9 mouse cellular contexts compared by ENCODE assay signal in genomic region chr15:84654975-84655374, GRCm38 (mm10). TPM values are rescaled to one million over a fixed set of nuclear protein-coding genes. Genes with fewer than 3 reads are reported as not detected.
DNase-seq lines count a peak whose midpoint lies in the region; ATAC-seq and TF ChIP-seq lines count a peak whose summit lies in the region.
"Had no signal": no experiment of that assay in that cellular context is flagged by ENCODE, and none has a peak within 500 bp of the region (broad histone marks: within the 10 kb centered on the region; RNA-seq: fewer than 3 reads in every experiment).

No protein-coding gene starts in this region.

- H3K4me1 ChIP-seq in kidney, postnatal 0 days (replicated peaks; ENCODE audit: insufficient read depth, low read length): peaks cover 3% of the 10 kb centered on the region; the same call in 1 of the 2 replicates
- peaks cover 13% of the 10 kb centered on the region; the same call in 1 of the 2 replicates for H3K4me1 ChIP-seq in forebrain, embryonic 11.5 days (replicated peaks; ENCODE audit: control insufficient read depth, insufficient read depth, low read length)
- H3K4me1 ChIP-seq in intestine, embryonic 14.5 days (replicated peaks; ENCODE audit: control insufficient read depth, insufficient read depth, low read length): peaks cover 13% of the 10 kb centered on the region

- H3ac ChIP-seq in myocyte (ENCODE audit: control insufficient read depth, insufficient read length): no peak overlapping the region

- peak overlapping the region; percentile 57; the same call in 1 of the 2 replicates for H3K4me2 ChIP-seq in kidney, postnatal 0 days (ENCODE audit: low read length)
- H3K4me2 ChIP-seq in forebrain, embryonic 11.5 days (ENCODE audit: low read depth, low read length, severe bottlenecking): peak overlapping the region; percentile 62; the same call in 1 of the 2 replicates
- peak overlapping the region; percentile 50 for H3K4me2 ChIP-seq in intestine, embryonic 14.5 days (ENCODE audit: low read length)
- peak overlapping the region; percentile 94 for H3K4me2 ChIP-seq in myocyte (ENCODE audit: low read depth)

- peak; percentile 53 for DNase-seq in kidney, postnatal 0 days (ENCODE audit: low spot score)
- no peak for DNase-seq in kidney, postnatal 36 days
- no peak for DNase-seq in forebrain, embryonic 11.5 days (ENCODE audit: low spot score)
- DNase-seq in intestine, embryonic 14.5 days (ENCODE audit: low spot score): no peak
- no peak for DNase-seq in right cerebral cortex, adult 18-20 months
- DNase-seq in left cerebral cortex, adult 8-10 months (ENCODE audit: low spot score in 2 of 2): no peak
- no peak for DNase-seq in layer of hippocampus, adult 11-12 months (ENCODE audit: low spot score)

- WGBS in kidney, postnatal 0 days: 46% methylated on average over 10 of the region's 10 CpGs
- WGBS in forebrain, embryonic 11.5 days: 53% methylated on average over 10 of the region's 10 CpGs
- 46% methylated on average over 10 of the region's 10 CpGs for WGBS in intestine, embryonic 14.5 days

- no peaks in the 10 kb centered on the region for H3K9me3 ChIP-seq in kidney, postnatal 0 days (replicated peaks; ENCODE audit: low read length)
- H3K9me3 ChIP-seq in forebrain, embryonic 11.5 days (ENCODE audit: control insufficient read depth, low read length): no peaks in the 10 kb centered on the region
- no peaks in the 10 kb centered on the region for H3K9me3 ChIP-seq in intestine, embryonic 14.5 days (ENCODE audit: control insufficient read depth, low read length)

- ATAC-seq in kidney, postnatal 0 days (replicated peaks; ENCODE audit: low FRiP score, low read depth): no peak
- no peak for ATAC-seq in forebrain, embryonic 11.5 days (replicated peaks; ENCODE audit: low FRiP score)
- no peak for ATAC-seq in intestine, embryonic 14.5 days (replicated peaks; ENCODE audit: low FRiP score, low TSS enrichment, low read depth)

- no peaks in the 10 kb centered on the region for H3K36me3 ChIP-seq in kidney, postnatal 0 days (ENCODE audit: insufficient read depth, low read length)
- H3K36me3 ChIP-seq in forebrain, embryonic 11.5 days (ENCODE audit: control insufficient read depth, insufficient read depth, low read length): no peaks in the 10 kb centered on the region
- no peaks in the 10 kb centered on the region for H3K36me3 ChIP-seq in intestine, embryonic 14.5 days (ENCODE audit: control insufficient read depth, insufficient read depth, low read length)
- H3K36me3 ChIP-seq in myocyte (ENCODE audit: control insufficient read depth, insufficient read depth): no peaks in the 10 kb centered on the region

- H3K9ac ChIP-seq in kidney, postnatal 0 days (ENCODE audit: low read depth, low read length): no peak overlapping the region
- peak overlapping the region; percentile 67; the same call in 1 of the 2 replicates for H3K9ac ChIP-seq in forebrain, embryonic 11.5 days (ENCODE audit: low read length)
- H3K9ac ChIP-seq in intestine, embryonic 14.5 days (ENCODE audit: low read length): no peak overlapping the region

- H3K27me3 ChIP-seq in kidney, postnatal 0 days (ENCODE audit: insufficient read depth, low read length): no peaks in the 10 kb centered on the region
- no peaks in the 10 kb centered on the region for H3K27me3 ChIP-seq in forebrain, embryonic 11.5 days (ENCODE audit: control insufficient read depth, insufficient read depth, low read length)
- no peaks in the 10 kb centered on the region for H3K27me3 ChIP-seq in intestine, embryonic 14.5 days (replicated peaks; ENCODE audit: control insufficient read depth, insufficient read depth, low read length)
- no peaks in the 10 kb centered on the region for H3K27me3 ChIP-seq in myocyte (ENCODE audit: control insufficient read depth, insufficient read depth, insufficient read length)

- H3K27ac ChIP-seq in kidney, postnatal 0 days: peak overlapping the region; percentile 89
- peak overlapping the region; percentile 89 for H3K27ac ChIP-seq in forebrain, embryonic 11.5 days (ENCODE audit: low read depth, low read length)
- peak overlapping the region; percentile 97 for H3K27ac ChIP-seq in intestine, embryonic 14.5 days (ENCODE audit: low read depth)

- no peaks in the 10 kb centered on the region for H3K79me2 ChIP-seq in myocyte (ENCODE audit: control insufficient read depth, insufficient read depth)

- no peak overlapping the region for H3K4me3 ChIP-seq in kidney, postnatal 0 days (replicated peaks; ENCODE audit: low read depth, low read length)
- H3K4me3 ChIP-seq in forebrain, embryonic 11.5 days (ENCODE audit: low read depth, low read length): no peak overlapping the region
- H3K4me3 ChIP-seq in intestine, embryonic 14.5 days (ENCODE audit: low read depth, low read length): no peak overlapping the region
- H3K4me3 ChIP-seq in myocyte: peak overlapping the region; percentile 9
- H3K4me3 ChIP-seq: erythroblast, embryonic 14.5 days had no signal

- TF ChIP-seq CTCF in kidney, postnatal 0 days (IDR thresholded peaks at IDR 0.05; ENCODE audit: low read depth): no peak

- TF ChIP-seq POLR2A in myocyte (IDR thresholded peaks at IDR 0.05; ENCODE audit: insufficient read length, low read depth): no peak

TF ChIP-seq in myocyte, 11 proteins besides CTCF, POLR2A, EP300 and RAD21:
- TF ChIP-seq MYOG (IDR thresholded peaks at IDR 0.05; ENCODE audit: control insufficient read depth in 1 of 3, insufficient read depth in 1 of 3, insufficient read length in 2 of 3, low read depth in 2 of 3) (no peak), SRF (IDR thresholded peaks at IDR 0.05; ENCODE audit: control insufficient read depth, insufficient read length, low read depth) (no peak), USF1 (IDR thresholded peaks at IDR 0.05; ENCODE audit: low read depth) (no peak), MAX (IDR thresholded peaks at IDR 0.05; ENCODE audit: low read depth) (no peak), MYOD1 (IDR thresholded peaks at IDR 0.05; ENCODE audit: control insufficient read depth in 1 of 3, insufficient read length in 2 of 3, low read depth in 2 of 3) (no peak), CEBPB (IDR thresholded peaks at IDR 0.05; ENCODE audit: insufficient read depth, poor library complexity, severe bottlenecking) (no peak), E2F4 (IDR thresholded peaks at IDR 0.05; ENCODE audit: insufficient read depth) (no peak), POLR2AphosphoS2 (IDR thresholded peaks at IDR 0.05; ENCODE audit: insufficient read length, low read depth) (no peak), TCF12 (IDR thresholded peaks at IDR 0.05; ENCODE audit: insufficient read depth, poor library complexity, severe bottlenecking) (no peak), REST (IDR thresholded peaks at IDR 0.05; ENCODE audit: insufficient read depth, insufficient read length) (no peak), TCF3 (IDR thresholded peaks at IDR 0.05; ENCODE audit: insufficient read length, low read depth) (no peak)
TF ChIP-seq in myocyte: peak in this region for 0.

RNA-seq across cellular contexts. Expression of gene Prr5, which starts 14.4 kb away (rescaled TPM):
- polyA plus RNA-seq in kidney, postnatal 0 days (2015; fragmentation: Nextera tagmentation; extraction: Ambion mirVana): 35.0 and 35.6 TPM in 2 replicates
- polyA plus RNA-seq in forebrain, embryonic 11.5 days (2014; fragmentation: Nextera tagmentation; extraction: Ambion mirVana): 10.0 and 12.3 TPM in 2 replicates
- polyA plus RNA-seq in intestine, embryonic 14.5 days (2014; fragmentation: Nextera tagmentation; extraction: Ambion mirVana): 40.8 and 43.7 TPM in 2 replicates
- polyA plus RNA-seq in myocyte (2012; fragmentation: generic; extraction: Trizol): 8.1 TPM
- 10 to 100 TPM in 2 of 4 experiments, 1 to 10 TPM in 2; 9.1 to 13.9 (median 10.2) TPM for total RNA-seq in left cerebral cortex, adult 8-10 months (2022)
